Mouse (Mus musculus): ENCODE measurements around the gene Ewsr1. TPM values are rescaled to one million over a fixed set of nuclear protein-coding genes. Genes with fewer than 3 reads are reported as not detected.

Gene Ewsr1
- polyA plus RNA-seq, 1 experiment from 2014 or later: 920 TPM

- Histone ChIP-seq H3K27me3 (no peaks in the 10 kb centered on the region), H3K9ac (no peak overlapping the region), H3K9me3 (no peaks in the 10 kb centered on the region), H3K27ac (no peak overlapping the region), H3K4me3 (no peak overlapping the region), H3K4me2 (replicated peaks) (no peak overlapping the region), H3K36me3 (peaks cover 98% of the 10 kb centered on the region), H3K4me1 (peaks cover 2% of the 10 kb centered on the region; the same call in 1 of the 2 replicates)
- no peak for ATAC-seq (ENCODE audit: low FRiP score, low read depth)
- WGBS: 78% methylated on average over 4 of the region's 4 CpGs
Measured at GRCm38 (mm10) chr11:5035421-5035820, 63.6 kb downstream of the Ewsr1 start.

- H3K9ac ChIP-seq: no peak overlapping the region
- no peak overlapping the region for H3K4me3 ChIP-seq
- H3K4me1 ChIP-seq: no peaks in the 10 kb centered on the region
- no peaks in the 10 kb centered on the region for H3K9me3 ChIP-seq
- 93% methylated on average over 3 of the region's 3 CpGs for WGBS
- no peak for ATAC-seq (ENCODE audit: low FRiP score, low read depth)
- H3K4me2 ChIP-seq (replicated peaks): no peak overlapping the region
- no peaks in the 10 kb centered on the region for H3K27me3 ChIP-seq
- H3K36me3 ChIP-seq: peaks cover 98% of the 10 kb centered on the region
- H3K27ac ChIP-seq: no peak overlapping the region
Measured at GRCm38 (mm10) chr11:5033136-5033535, 65.9 kb downstream of the Ewsr1 start.

GRCm38 (mm10) chr11:5032706-5033105 is 66.4 kb downstream of the Ewsr1 start:
- H3K4me3 ChIP-seq: no peak overlapping the region
- no peaks in the 10 kb centered on the region for H3K4me1 ChIP-seq
- H3K27me3 ChIP-seq: no peaks in the 10 kb centered on the region
- WGBS: 93% methylated on average over 10 of the region's 10 CpGs
- H3K36me3 ChIP-seq: peaks cover 99% of the 10 kb centered on the region
- no peak overlapping the region for H3K4me2 ChIP-seq (replicated peaks)
- H3K27ac ChIP-seq: no peak overlapping the region
- H3K9ac ChIP-seq: no peak overlapping the region
- no peak for ATAC-seq (ENCODE audit: low FRiP score, low read depth)
- no peaks in the 10 kb centered on the region for H3K9me3 ChIP-seq

- ATAC-seq (ENCODE audit: low FRiP score, low read depth): no peak
- no peak overlapping the region for H3K4me2 ChIP-seq (replicated peaks)
- H3K27me3 ChIP-seq: no peaks in the 10 kb centered on the region
- no peaks in the 10 kb centered on the region for H3K9me3 ChIP-seq
- no peaks in the 10 kb centered on the region for H3K4me1 ChIP-seq
- H3K9ac ChIP-seq: no peak overlapping the region
- WGBS: 96% methylated on average over 7 of the region's 7 CpGs
- H3K27ac ChIP-seq: no peak overlapping the region
- H3K4me3 ChIP-seq: no peak overlapping the region
- H3K36me3 ChIP-seq: peaks cover 96% of the 10 kb centered on the region
Measured at GRCm38 (mm10) chr11:5028228-5028627, 70.8 kb downstream of the Ewsr1 start.

GRCm38 (mm10) chr11:5025108-5025507 is 74.0 kb downstream of the Ewsr1 start:
- Histone ChIP-seq H3K4me1 (no peaks in the 10 kb centered on the region), H3K27ac (no peak overlapping the region), H3K4me2 (replicated peaks) (no peak overlapping the region), H3K36me3 (peaks cover 81% of the 10 kb centered on the region), H3K4me3 (no peak overlapping the region), H3K9me3 (no peaks in the 10 kb centered on the region), H3K9ac (no peak overlapping the region), H3K27me3 (no peaks in the 10 kb centered on the region)
- ATAC-seq (ENCODE audit: low FRiP score, low read depth): no peak
- WGBS: 89% methylated on average over 1 of the region's 1 CpGs

Small RNAs within 50 kb of the gene (microRNA-seq; reads per million reads assigned to microRNA genes)
- not detected for gene Gm47296

Other genes starting within 250 kb of the Ewsr1 start
- gene Nf2, start 249.7 kb downstream of the Ewsr1 start, polyA plus RNA-seq (2015; fragmentation: Nextera tagmentation; extraction: Ambion mirVana): 55.2 and 56.9 TPM in 2 replicates
- 75.2 and 78.7 TPM in 2 replicates for gene Nipsnap1, start 225.3 kb downstream of the Ewsr1 start, polyA plus RNA-seq (2015; fragmentation: Nextera tagmentation; extraction: Ambion mirVana)
- 36.2 and 36.9 TPM in 2 replicates for gene Thoc5, start 203.9 kb downstream of the Ewsr1 start, polyA plus RNA-seq (2015; fragmentation: Nextera tagmentation; extraction: Ambion mirVana)
- gene Nefh, start 151.2 kb downstream of the Ewsr1 start, polyA plus RNA-seq (2015; fragmentation: Nextera tagmentation; extraction: Ambion mirVana): 0.08 and 0.18 TPM in 2 replicates
- 49.9 and 54.4 TPM in 2 replicates for gene Ap1b1, start 112.4 kb downstream of the Ewsr1 start, polyA plus RNA-seq (2015; fragmentation: Nextera tagmentation; extraction: Ambion mirVana)
- gene Rasl10a, start 41.1 kb downstream of the Ewsr1 start, polyA plus RNA-seq (2015; fragmentation: Nextera tagmentation; extraction: Ambion mirVana): 4.2 and 5.2 TPM in 2 replicates
- 25.5 and 28.4 TPM in 2 replicates for gene Gas2l1, start 33.9 kb downstream of the Ewsr1 start, polyA plus RNA-seq (2015; fragmentation: Nextera tagmentation; extraction: Ambion mirVana)
- 25.1 and 25.9 TPM in 2 replicates for gene Rhbdd3, start 340 bp downstream of the Ewsr1 start, polyA plus RNA-seq (2015; fragmentation: Nextera tagmentation; extraction: Ambion mirVana)
- gene Emid1, start 53.0 kb upstream of the Ewsr1 start, polyA plus RNA-seq (2015; fragmentation: Nextera tagmentation; extraction: Ambion mirVana): 28.9 and 29.1 TPM in 2 replicates
- gene Kremen1, start 162.3 kb upstream of the Ewsr1 start, polyA plus RNA-seq (2015; fragmentation: Nextera tagmentation; extraction: Ambion mirVana): 20.5 and 24.3 TPM in 2 replicates